Mouse (Mus musculus): ENCODE measurements at regions not wholly inside any gene's neighbourhood (a gene's known extent, or its start where the extent isn't known, plus 50 kb on each side); places are given as distances from the start of the nearest gene placed in this dataset.

- H3K27me3 ChIP-seq (ENCODE audit: insufficient read depth, low read length) = peaks cover 7% of the 10 kb centered on the region; the same call in 1 of the 2 replicates
- peaks cover 9% of the 10 kb centered on the region for H3K9me3 ChIP-seq (ENCODE audit: low read length)
- peaks cover 7% of the 10 kb centered on the region; the same call in 1 of the 2 replicates for H3K4me1 ChIP-seq (replicated peaks; ENCODE audit: low read depth, low read length)
- TF ChIP-seq CTCF (conservative IDR thresholded peaks at IDR 0.05; ENCODE audit: low read length) (no peak), POU5F1 (IDR thresholded peaks at IDR 0.05; ENCODE audit: borderline replicate concordance, low read length) (no peak), NANOG (IDR thresholded peaks at IDR 0.05; ENCODE audit: borderline replicate concordance, low read length) (no peak)
- H3K4me3 ChIP-seq (replicated peaks; ENCODE audit: low read length) = 0 out of 2 replicates have a peak overlapping the region, but pooled peaks have one; percentile 13
- H3K36me3 ChIP-seq (ENCODE audit: insufficient read depth, low read length) = no peaks in the 10 kb centered on the region
These were observed 327.9 kb downstream of the Gm10295 start for GRCm38 (mm10) chr7:71023253-71023945.

Data from E14TG2a.4 (cell line).